Mouse (Mus musculus): Measurements from ENCODE around the gene Cnnm2.

- TF ChIP-seq POLR2A (IDR thresholded peaks at IDR 0.05; ENCODE audit: extremely low read depth, insufficient read depth, low read length), result no peak
- no peak for TF ChIP-seq CTCF (IDR thresholded peaks at IDR 0.05; ENCODE audit: low read depth, low read length)
These were observed 112.5 kb downstream of the Cnnm2 start for GRCm38 (mm10) chr19:46873924-46874323.
